Mouse (Mus musculus) kidney, postnatal 0 days (tissue): Measurements from ENCODE around the gene Crabp1. TPM values are rescaled to one million over a fixed set of nuclear protein-coding genes. Genes with fewer than 3 reads are reported as not detected.
A peak's percentile ranks its signal among the peaks of the same experiment; 100 is the strongest.

Experiments
- ATAC-seq: fragments of 200-750 bp; cut with Nextera tagmentation; replicated peaks from 2 replicates; pipeline ENCODE4 v1.8.0; 2017; ENCODE audit warnings: low read depth, moderate number of reproducible peaks, moderate TSS enrichment, moderate library complexity; ENCODE audit not compliant: low FRiP score
- DNase-seq: peaks from one replicate; pipeline ENCODE4 v3.0.0-alpha.2; 2016; ENCODE audit warnings: low spot score
- H3K27ac ChIP-seq: fragments of 300-500 bp; sonication (generic); 2 replicates; pipeline ENCODE4 v1.5.1; 2014; ENCODE audit warnings: mild to moderate bottlenecking
- H3K27me3 ChIP-seq: fragments of 300-500 bp; sonication (generic); 2 replicates; pipeline ENCODE4 v1.6.1; 2014; ENCODE audit warnings: low read length, mixed read lengths; ENCODE audit not compliant: insufficient read depth
- H3K36me3 ChIP-seq: fragments of 300-500 bp; sonication (generic); 2 replicates; pipeline ENCODE4 v1.6.1; 2014; ENCODE audit warnings: low read length, mixed read lengths; ENCODE audit not compliant: insufficient read depth
- H3K4me1 ChIP-seq: fragments of 300-500 bp; sonication (generic); replicated peaks from 2 replicates; pipeline ENCODE4 v1.6.1; 2014; ENCODE audit warnings: antibody characterized with exemption, low read length, mixed read lengths; ENCODE audit not compliant: insufficient read depth
- H3K4me2 ChIP-seq: fragments of 300-500 bp; sonication (generic); 2 replicates; pipeline ENCODE4 v1.6.1; 2014; ENCODE audit warnings: mild to moderate bottlenecking, low read length, moderate library complexity, mixed read lengths
- H3K4me3 ChIP-seq: fragments of 300-500 bp; sonication (generic); replicated peaks from 2 replicates; pipeline ENCODE4 v1.5.1; 2014; ENCODE audit warnings: low read depth, low read length
- H3K9ac ChIP-seq: fragments of 300-500 bp; sonication (generic); 2 replicates; pipeline ENCODE4 v1.6.1; 2014; ENCODE audit warnings: low read depth, low read length
- H3K9me3 ChIP-seq: fragments of 300-500 bp; sonication (generic); replicated peaks from 2 replicates; pipeline ENCODE4 v1.6.1; 2016; ENCODE audit warnings: low read length, inconsistent platforms, mixed read lengths
- CTCF ChIP-seq: IDR thresholded peaks from 2 replicates; pipeline ENCODE4 v1.5.1; 2016; ENCODE audit warnings: antibody characterized with exemption, low read depth, mild to moderate bottlenecking, moderate library complexity
- WGBS: fragments of 180-500 bp; shearing (Covaris S2); extraction: QIAGEN DNeasy Blood & Tissue Kit; methylation state at CpG from one replicate; pipeline ENCODE4 v1.1.7; 2014; 5-methylcytosine and 5-hydroxymethylcytosine counted together
- polyA plus RNA-seq: library from polyadenylated mRNA; unstranded; fragments of >200 nt; fragmentation: Nextera tagmentation; extraction: Ambion mirVana; gene quantifications from 2 replicates; pipeline ENCODE4 v1.2.1, GENCODE M21; 2015

The Crabp1 gene
- 14.3 and 18.0 TPM in 2 replicates for polyA plus RNA-seq

GRCm38 (mm10) chr9:54764561-54765217 is at the start of gene Crabp1:
Crabp1 (plus strand) TSS chr9:54764748.
- ATAC-seq: no peak
- H3K4me2 ChIP-seq: peak within 1 kb of the TSS; percentile 62
- no peaks in the 10 kb centered on the region for H3K36me3 ChIP-seq
- peak within 1 kb of the TSS; percentile 34 for H3K4me3 ChIP-seq
- under 1% methylated on average over 43 of the region's 45 CpGs for WGBS
- H3K9ac ChIP-seq: peak within 1 kb of the TSS; percentile 27; the same call in 1 of the 2 replicates
- H3K27me3 ChIP-seq: peaks cover 20% of the 10 kb centered on the region
- TF ChIP-seq CTCF: no peak
- H3K27ac ChIP-seq: no peak within 1 kb of the TSS
- H3K4me1 ChIP-seq: peaks cover 17% of the 10 kb centered on the region
- no peaks in the 10 kb centered on the region for H3K9me3 ChIP-seq
- no peak for DNase-seq

DNA sequence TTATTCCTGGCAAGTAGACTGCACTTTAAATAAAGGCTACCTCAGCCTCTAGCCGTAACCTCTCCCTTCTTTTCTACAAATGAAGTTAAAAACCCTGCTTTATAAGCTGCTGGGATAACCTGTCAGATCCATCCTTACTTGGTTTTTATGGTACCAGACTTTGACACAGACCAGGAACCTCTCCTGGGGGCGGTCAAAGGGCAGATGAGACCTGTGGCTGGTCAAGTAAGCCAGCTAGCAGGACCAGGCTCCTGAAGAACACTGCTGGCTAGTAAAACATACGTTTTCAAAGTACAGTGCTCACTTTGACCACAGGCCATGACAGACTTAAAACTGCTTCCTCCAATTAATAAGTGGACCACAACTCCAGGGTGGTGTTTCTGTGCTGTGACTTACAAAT is 48.8 kb upstream of the Crabp1 start:
- Histone ChIP-seq H3K4me3 (no peak overlapping the region), H3K9me3 (no peaks in the 10 kb centered on the region), H3K27ac (no peak overlapping the region), H3K4me2 (no peak overlapping the region), H3K9ac (no peak overlapping the region), H3K36me3 (peaks cover 63% of the 10 kb centered on the region), H3K27me3 (no peaks in the 10 kb centered on the region), H3K4me1 (no peaks in the 10 kb centered on the region)
- DNase-seq (no peak), ATAC-seq (no peak)
- WGBS: 84% methylated on average over 3 of the region's 3 CpGs
- no peak for TF ChIP-seq CTCF

DNA sequence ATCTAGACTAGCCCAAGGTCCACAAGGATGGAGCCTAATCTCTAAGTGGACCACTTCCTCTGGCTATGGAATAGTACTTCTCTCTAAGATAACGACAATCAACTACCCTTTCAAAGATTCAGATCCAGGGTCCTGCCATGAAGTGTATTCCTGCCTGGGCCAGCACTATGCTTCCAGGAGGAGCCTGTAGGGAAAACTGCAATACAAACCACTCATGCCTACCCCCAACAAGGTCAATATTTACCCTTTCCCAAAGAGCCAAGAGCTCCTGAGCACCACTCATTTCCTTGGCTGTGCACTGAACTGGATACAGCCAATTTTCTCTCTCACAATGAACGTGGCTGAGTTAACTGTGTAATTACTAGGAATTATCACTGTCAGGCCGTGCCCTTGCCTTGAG is 47.0 kb upstream of the Crabp1 start:
- Histone ChIP-seq H3K4me1 (no peaks in the 10 kb centered on the region), H3K9ac (no peak overlapping the region), H3K36me3 (peaks cover 55% of the 10 kb centered on the region), H3K27me3 (no peaks in the 10 kb centered on the region), H3K9me3 (no peaks in the 10 kb centered on the region), H3K4me3 (no peak overlapping the region), H3K27ac (no peak overlapping the region), H3K4me2 (no peak overlapping the region)
- no peak for DNase-seq
- TF ChIP-seq CTCF: no peak
- ATAC-seq: no peak
- 80% methylated on average over 3 of the region's 3 CpGs for WGBS

- no peaks in the 10 kb centered on the region for H3K4me1 ChIP-seq
- no peak for ATAC-seq
- H3K36me3 ChIP-seq: peaks cover 46% of the 10 kb centered on the region
- WGBS: 66% methylated on average over 7 of the region's 7 CpGs
- H3K27ac ChIP-seq: no peak overlapping the region
- no peak overlapping the region for H3K4me2 ChIP-seq
- DNase-seq: no peak
- H3K4me3 ChIP-seq: no peak overlapping the region
- no peaks in the 10 kb centered on the region for H3K27me3 ChIP-seq
- no peak overlapping the region for H3K9ac ChIP-seq
- H3K9me3 ChIP-seq: no peaks in the 10 kb centered on the region
- no peak for TF ChIP-seq CTCF
Observed at GRCm38 (mm10) chr9:54722156-54722555, 42.4 kb upstream of the Crabp1 start.

DNA sequence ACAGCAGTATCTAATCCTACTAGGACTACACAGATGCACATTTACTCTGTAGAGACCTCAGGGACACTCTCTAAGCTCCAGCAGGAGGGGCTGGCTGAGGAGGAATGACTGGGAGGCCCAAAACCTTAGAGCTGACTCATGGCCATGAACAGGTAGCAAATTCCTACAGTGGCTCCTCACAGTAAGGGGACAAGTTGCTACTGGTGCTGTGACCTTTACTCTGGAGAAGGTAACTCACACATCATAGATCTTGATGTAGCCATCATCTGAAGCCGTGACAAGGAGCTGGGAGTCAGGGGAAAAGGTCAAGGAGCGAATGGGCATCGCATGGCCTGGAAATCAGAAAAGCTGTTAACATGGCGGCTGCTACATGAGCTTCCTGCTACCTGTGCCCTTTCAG is 42.0 kb upstream of the Crabp1 start:
- no peak overlapping the region for H3K4me2 ChIP-seq
- ATAC-seq: no peak
- H3K27me3 ChIP-seq: no peaks in the 10 kb centered on the region
- H3K4me3 ChIP-seq: no peak overlapping the region
- peaks cover 48% of the 10 kb centered on the region for H3K36me3 ChIP-seq
- H3K4me1 ChIP-seq: no peaks in the 10 kb centered on the region
- H3K9me3 ChIP-seq: no peaks in the 10 kb centered on the region
- TF ChIP-seq CTCF: no peak
- no peak for DNase-seq
- no peak overlapping the region for H3K27ac ChIP-seq
- no peak overlapping the region for H3K9ac ChIP-seq
- 73% methylated on average over 4 of the region's 4 CpGs for WGBS

GRCm38 (mm10) chr9:54726315-54726714 is 38.2 kb upstream of the Crabp1 start:
- Histone ChIP-seq H3K4me3 (no peak overlapping the region), H3K36me3 (peaks cover 40% of the 10 kb centered on the region), H3K27ac (no peak overlapping the region), H3K9me3 (no peaks in the 10 kb centered on the region), H3K4me1 (no peaks in the 10 kb centered on the region), H3K4me2 (no peak overlapping the region), H3K27me3 (no peaks in the 10 kb centered on the region), H3K9ac (no peak overlapping the region)
- WGBS: 84% methylated on average over 5 of the region's 5 CpGs
- ATAC-seq (no peak), DNase-seq (no peak)
- no peak for TF ChIP-seq CTCF

DNA sequence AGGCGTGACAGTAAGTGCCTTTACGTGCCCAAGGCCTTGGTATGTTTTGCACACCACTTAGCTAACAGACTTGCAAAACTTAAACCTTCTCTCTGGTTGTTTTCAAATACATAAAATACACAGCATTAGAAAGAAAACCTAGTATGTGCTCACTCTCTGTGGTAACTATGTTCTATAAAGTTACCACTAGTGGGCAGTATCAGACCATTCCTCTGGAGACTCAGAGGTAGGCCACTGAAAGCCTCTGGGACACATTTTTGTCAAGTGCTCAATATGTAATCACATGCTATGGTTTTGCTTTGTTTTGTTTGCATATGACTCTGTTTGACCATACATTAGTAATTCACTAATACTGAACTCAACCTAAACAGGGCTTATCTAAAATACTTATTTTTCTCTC is 32.4 kb upstream of the Crabp1 start:
- TF ChIP-seq CTCF: peak; percentile 77
- H3K36me3 ChIP-seq: peaks cover 15% of the 10 kb centered on the region
- ATAC-seq: no peak
- no peak overlapping the region for H3K27ac ChIP-seq
- H3K9me3 ChIP-seq: no peaks in the 10 kb centered on the region
- no peaks in the 10 kb centered on the region; the same call in 1 of the 2 replicates for H3K4me1 ChIP-seq
- H3K9ac ChIP-seq: no peak overlapping the region
- H3K4me3 ChIP-seq: no peak overlapping the region
- H3K27me3 ChIP-seq: no peaks in the 10 kb centered on the region
- peak; percentile 80 for DNase-seq
- H3K4me2 ChIP-seq: no peak overlapping the region
- 93% methylated on average over 2 of the region's 2 CpGs for WGBS
